Mouse (Mus musculus) olfactory bulb, adult 2 months (tissue): ENCODE measurements around the gene Tspan18.

ENCODE experiments used
- CTCF ChIP-seq: fragments of 200-500 bp; IDR thresholded peaks from 2 replicates; pipeline ENCODE4 v1.5.1; 2012; ENCODE audit warnings: low read depth, mild to moderate bottlenecking, low read length, moderate library complexity; ENCODE audit not compliant: insufficient read depth
- POLR2A ChIP-seq: fragments of 200-500 bp; IDR thresholded peaks from 2 replicates; pipeline ENCODE4 v1.6.1; 2012; ENCODE audit warnings: mild to moderate bottlenecking, low read depth, low read length, moderate library complexity; ENCODE audit not compliant: insufficient read depth

DNA sequence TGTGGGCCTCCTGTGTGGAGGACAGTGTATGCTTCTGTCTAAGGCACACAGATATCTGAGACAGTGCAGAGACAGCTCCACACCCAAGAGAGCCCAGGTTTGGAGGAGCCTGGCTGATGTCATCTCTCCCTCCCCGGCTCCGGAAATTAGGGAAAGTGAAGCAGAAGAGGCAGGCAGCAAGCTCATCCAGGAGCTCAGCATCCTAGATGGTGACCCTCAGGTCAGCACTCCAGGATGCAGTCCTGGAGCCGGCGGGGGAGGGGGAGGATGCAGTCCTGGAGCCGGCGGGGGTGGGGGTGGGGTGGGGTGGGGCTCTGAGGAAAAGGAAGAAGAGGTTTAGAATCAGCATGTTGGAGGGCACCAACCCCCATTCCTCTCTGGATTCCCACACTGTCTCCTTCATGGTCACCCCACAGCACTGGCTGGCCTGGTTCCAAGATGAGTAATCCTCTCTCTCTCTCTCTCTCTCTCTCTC lies 37.8 kb upstream of the Tspan18 start:
- no peak for TF ChIP-seq CTCF
- TF ChIP-seq POLR2A = no peak
